8 mouse cellular contexts compared by ENCODE assay signal in the genomic region with DNA sequence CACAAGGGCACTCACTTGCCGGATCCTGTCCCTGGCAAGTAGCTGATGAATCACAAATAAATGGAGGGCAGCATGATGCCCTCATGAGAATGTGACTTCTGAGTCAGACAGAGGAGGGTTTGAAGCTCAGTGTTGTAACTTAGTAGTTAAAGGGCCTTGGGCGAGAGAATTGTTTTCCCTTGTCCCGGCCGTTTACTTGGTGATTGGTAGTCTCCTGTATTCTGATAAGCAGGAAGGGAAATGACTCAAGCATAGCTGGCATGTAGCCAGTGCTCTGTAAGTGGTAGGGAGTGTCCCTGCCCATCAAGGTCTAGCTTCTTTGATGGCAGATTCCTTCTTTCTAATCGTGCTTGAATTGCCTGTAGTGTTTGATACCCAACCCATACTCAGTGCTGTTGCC. TPM values are rescaled to one million over a fixed set of nuclear protein-coding genes. Genes with fewer than 3 reads are reported as not detected.
DNase-seq lines count a peak whose midpoint lies in the region; ATAC-seq and TF ChIP-seq lines count a peak whose summit lies in the region.
"Had no signal": no experiment of that assay in that cellular context is flagged by ENCODE, and none has a peak within 500 bp of the region (broad histone marks: within the 10 kb centered on the region; RNA-seq: fewer than 3 reads in every experiment).

No protein-coding gene starts in this region.

- TF ChIP-seq CTCF in bone marrow macrophage, adult 2 months (IDR thresholded peaks at IDR 0.05; ENCODE audit: low read depth, low read length), result no peak
- no peak for TF ChIP-seq CTCF in lung, adult 2 months (IDR thresholded peaks at IDR 0.05; ENCODE audit: insufficient read depth, low read length)

- DNase-seq in urinary bladder, adult 18-20 months (ENCODE audit: low spot score in 2 of 2), result peak; percentile 42 to 61
- DNase-seq in urinary bladder, adult 2 months (ENCODE audit: low spot score), result no peak
- DNase-seq in lung, adult 2 months, result peak; percentile 65
- DNase-seq in thymus, postnatal 4 days, result no peak
- DNase-seq in embryo, embryonic 10.5 days (ENCODE audit: low spot score), result no peak

- no peak for TF ChIP-seq POLR2A in bone marrow macrophage, adult 2 months (IDR thresholded peaks at IDR 0.05; ENCODE audit: borderline replicate concordance, low read depth, low read length)
- TF ChIP-seq POLR2A in lung, adult 2 months (IDR thresholded peaks at IDR 0.05; ENCODE audit: borderline replicate concordance, extremely low read depth, low read depth, low read length), result no peak

- peaks cover 40% of the 10 kb centered on the region for H3K4me1 ChIP-seq in bone marrow macrophage, adult 2 months (ENCODE audit: control insufficient read depth, insufficient read depth, low read length)
- H3K4me1 ChIP-seq in lung, adult 2 months (ENCODE audit: control insufficient read depth, insufficient read depth, low read length), result peaks cover 11% of the 10 kb centered on the region

- 13% methylated on average over 5 of the region's 5 CpGs for WGBS in lung, adult 2 months

- ATAC-seq in activated CD4-positive, CD25-positive, alpha-beta regulatory T cell, adult 4 months, result no peak

- H3K4me3 ChIP-seq in bone marrow macrophage, adult 2 months (ENCODE audit: insufficient read depth, low read length), result no peak overlapping the region
- H3K4me3 ChIP-seq in lung, adult 2 months (replicated peaks; ENCODE audit: extremely low read depth, low read depth, low read length), result no peak overlapping the region
- H3K4me3 ChIP-seq: limb, embryonic 15.5 days had no signal

- peak overlapping the region; percentile 82 for H3K27ac ChIP-seq in bone marrow macrophage, adult 2 months (ENCODE audit: insufficient read depth, low read depth, low read length)
- H3K27ac ChIP-seq: limb, embryonic 15.5 days had no signal

RNA-seq across cellular contexts. Expression of gene Cadm1, which starts 59.9 kb away (rescaled TPM):
- 9.3 and 13.4 TPM in 2 replicates for polyA plus RNA-seq in urinary bladder, adult 2 months (2012; rRNA removed)
- 134 and 146 TPM in 2 replicates for polyA plus RNA-seq in bone marrow macrophage, adult 2 months (2012; ENCODE audit: insufficient read depth, insufficient read length, missing spikeins)
- polyA plus RNA-seq in lung, adult 2 months (2012; rRNA removed), result 95.9 and 101 TPM in 2 replicates
- under 1 TPM; 0.12 to 0.36 TPM for polyA plus RNA-seq in activated CD4-positive, CD25-positive, alpha-beta regulatory T cell, adult 4 months (2017; shearing (Covaris generic))

Comparison
In these comparisons a context has a peak if more than half of its experiments do, and no peak if none do; other contexts are left out.
1. DNase-seq: peak in urinary bladder, adult 18-20 months (2 of 2) and lung, adult 2 months (single experiment); none in urinary bladder, adult 2 months (single experiment), thymus, postnatal 4 days (single experiment) and embryo, embryonic 10.5 days (single experiment).